Comparison of ENCODE assay signal across 18 mouse cellular contexts in genomic region chr15:88700759-88701158, GRCm38 (mm10). TPM values are rescaled to one million over a fixed set of nuclear protein-coding genes. Genes with fewer than 3 reads are reported as not detected.
DNase-seq lines count a peak whose midpoint lies in the region; ATAC-seq and TF ChIP-seq lines count a peak whose summit lies in the region.
"Had no signal": no experiment of that assay in that cellular context is flagged by ENCODE, and none has a peak within 500 bp of the region (broad histone marks: within the 10 kb centered on the region; RNA-seq: fewer than 3 reads in every experiment).

No protein-coding gene starts in this region.

- H3K27me3 ChIP-seq in forebrain, embryonic 12.5 days: no peaks in the 10 kb centered on the region
- H3K27me3 ChIP-seq in forebrain, embryonic 15.5 days: no peaks in the 10 kb centered on the region
- H3K27me3 ChIP-seq in neural tube, embryonic 15.5 days (replicated peaks): no peaks in the 10 kb centered on the region
- H3K27me3 ChIP-seq: intestine, embryonic 15.5 days; kidney, embryonic 15.5 days had no signal

- peaks cover 96% of the 10 kb centered on the region for H3K36me3 ChIP-seq in forebrain, embryonic 12.5 days (replicated peaks)
- peaks cover 79% of the 10 kb centered on the region for H3K36me3 ChIP-seq in forebrain, embryonic 15.5 days
- H3K36me3 ChIP-seq in neural tube, embryonic 15.5 days: peaks cover 79% of the 10 kb centered on the region

- H3K9ac ChIP-seq in forebrain, embryonic 12.5 days: no peak overlapping the region
- no peak overlapping the region for H3K9ac ChIP-seq in forebrain, embryonic 15.5 days (replicated peaks)
- H3K9ac ChIP-seq in neural tube, embryonic 15.5 days (replicated peaks): no peak overlapping the region
- H3K9ac ChIP-seq: intestine, embryonic 15.5 days; kidney, embryonic 15.5 days; liver, embryonic 14.5 days had no signal

- no peak overlapping the region for H3K4me3 ChIP-seq in forebrain, embryonic 12.5 days (replicated peaks)
- no peak overlapping the region for H3K4me3 ChIP-seq in forebrain, embryonic 15.5 days
- H3K4me3 ChIP-seq in layer of hippocampus, adult 2 months: no peak overlapping the region
- no peak overlapping the region for H3K4me3 ChIP-seq in neural tube, embryonic 15.5 days (replicated peaks)
- H3K4me3 ChIP-seq: heart, embryonic 10.5 days; intestine, embryonic 15.5 days; kidney, embryonic 15.5 days had no signal

- no peak for ATAC-seq in forebrain, embryonic 12.5 days (ENCODE audit: low FRiP score)
- no peak for ATAC-seq in forebrain, embryonic 15.5 days (replicated peaks)
- ATAC-seq in neural tube, embryonic 15.5 days (ENCODE audit: low FRiP score): peak; percentile 55; the same call in 1 of the 2 replicates
- no peak for ATAC-seq in megakaryocyte progenitor cell, adult 5-6 weeks (replicated peaks; ENCODE audit: poor library complexity)
- ATAC-seq: intestine, embryonic 15.5 days had no signal

- no peak for TF ChIP-seq CTCF in layer of hippocampus, adult 2 months (conservative IDR thresholded peaks at IDR 0.05)

- no peaks in the 10 kb centered on the region for H3K9me3 ChIP-seq in forebrain, embryonic 12.5 days
- no peaks in the 10 kb centered on the region for H3K9me3 ChIP-seq in forebrain, embryonic 15.5 days
- H3K9me3 ChIP-seq in neural tube, embryonic 15.5 days (replicated peaks): no peaks in the 10 kb centered on the region
- H3K9me3 ChIP-seq: heart, embryonic 10.5 days; intestine, embryonic 15.5 days; kidney, embryonic 15.5 days had no signal

- WGBS in forebrain, embryonic 12.5 days: 92% methylated on average over 18 of the region's 18 CpGs
- WGBS in forebrain, embryonic 15.5 days: 59% methylated on average over 18 of the region's 18 CpGs
- 83% methylated on average over 18 of the region's 18 CpGs for WGBS in neural tube, embryonic 15.5 days

- DNase-seq in layer of hippocampus, adult 2 months (ENCODE audit: low spot score in 2 of 2): no peak
- no peak for DNase-seq in layer of hippocampus, adult 18-20 months (ENCODE audit: low spot score in 2 of 2)
- DNase-seq in neural tube, embryonic 10.5 days (ENCODE audit: extremely low spot score, low spot score): no peak
- DNase-seq in urinary bladder, postnatal 25 days (ENCODE audit: low spot score): no peak
- DNase-seq: cerebellum, adult 8-10 months; gastrocnemius, postnatal 36 days; heart, postnatal 14 days; retina, postnatal 1 day; thymus, postnatal 14 days had no signal

- 0 out of 2 replicates have a peak overlapping the region, but pooled peaks have one; percentile 19 for H3K27ac ChIP-seq in forebrain, embryonic 12.5 days
- no peak overlapping the region for H3K27ac ChIP-seq in forebrain, embryonic 15.5 days (replicated peaks)
- H3K27ac ChIP-seq in layer of hippocampus, adult 2 months: 0 out of 2 replicates have a peak overlapping the region, but pooled peaks have one; percentile 49
- H3K27ac ChIP-seq in neural tube, embryonic 15.5 days (replicated peaks): no peak overlapping the region
- H3K27ac ChIP-seq: heart, embryonic 10.5 days; intestine, embryonic 15.5 days; kidney, embryonic 15.5 days; liver, embryonic 14.5 days; stomach, postnatal 0 days had no signal

- no peaks in the 10 kb centered on the region for H3K4me1 ChIP-seq in forebrain, embryonic 12.5 days
- peaks cover 4% of the 10 kb centered on the region; the same call in 1 of the 2 replicates for H3K4me1 ChIP-seq in forebrain, embryonic 15.5 days
- no peaks in the 10 kb centered on the region for H3K4me1 ChIP-seq in neural tube, embryonic 15.5 days
- H3K4me1 ChIP-seq: heart, embryonic 10.5 days; intestine, embryonic 15.5 days; kidney, embryonic 15.5 days had no signal

- no peak overlapping the region for H3K4me2 ChIP-seq in forebrain, embryonic 12.5 days
- no peak overlapping the region for H3K4me2 ChIP-seq in forebrain, embryonic 15.5 days (replicated peaks)
- no peak overlapping the region for H3K4me2 ChIP-seq in neural tube, embryonic 15.5 days
- H3K4me2 ChIP-seq: intestine, embryonic 15.5 days; kidney, embryonic 15.5 days had no signal

RNA-seq across cellular contexts. Expression of gene Brd1, which starts 33.3 kb away (rescaled TPM):
- polyA plus RNA-seq in forebrain, embryonic 12.5 days (2016; fragmentation: Nextera tagmentation; extraction: Ambion mirVana): 30.0 and 31.8 TPM in 2 replicates
- 27.2 and 29.3 TPM in 2 replicates for polyA plus RNA-seq in forebrain, embryonic 15.5 days (2015; fragmentation: Nextera tagmentation; extraction: Ambion mirVana)
- 10 to 100 TPM; 52.5 to 60.6 TPM for total RNA-seq in layer of hippocampus, adult 2 months (2021)
- total RNA-seq in layer of hippocampus, adult 18-20 months (2021): 10 to 100 TPM; 55.0 to 58.8 TPM
- 14.2 and 15.1 TPM in 2 replicates for polyA plus RNA-seq in neural tube, embryonic 15.5 days (2015; fragmentation: Nextera tagmentation; extraction: Ambion mirVana)
- total RNA-seq in megakaryocyte progenitor cell, adult 5-6 weeks (2015): 31.9 and 32.1 TPM in 2 replicates
- 49.4 and 52.8 TPM in 2 replicates for total RNA-seq in megakaryocyte progenitor cell, adult 5-6 weeks (2017)

RNA-seq across cellular contexts. Expression of gene Zbed4, which starts 50.7 kb away (rescaled TPM):
- polyA plus RNA-seq in forebrain, embryonic 12.5 days (2016; fragmentation: Nextera tagmentation; extraction: Ambion mirVana): 43.6 and 47.1 TPM in 2 replicates
- 22.0 and 23.0 TPM in 2 replicates for polyA plus RNA-seq in forebrain, embryonic 15.5 days (2015; fragmentation: Nextera tagmentation; extraction: Ambion mirVana)
- total RNA-seq in layer of hippocampus, adult 2 months (2021): 1 to 10 TPM; 9.1 to 9.4 TPM
- 10 to 100 TPM; 10.6 to 10.8 TPM for total RNA-seq in layer of hippocampus, adult 18-20 months (2021)
- 12.0 and 14.9 TPM in 2 replicates for polyA plus RNA-seq in neural tube, embryonic 15.5 days (2015; fragmentation: Nextera tagmentation; extraction: Ambion mirVana)
- 47.6 and 58.2 TPM in 2 replicates for total RNA-seq in megakaryocyte progenitor cell, adult 5-6 weeks (2015)
- 54.5 and 59.6 TPM in 2 replicates for total RNA-seq in megakaryocyte progenitor cell, adult 5-6 weeks (2017)

Comparison
In these comparisons a context has a peak if more than half of its experiments do, and no peak if none do; other contexts are left out.
1. H3K27ac ChIP-seq: peak in forebrain, embryonic 12.5 days (single experiment) and layer of hippocampus, adult 2 months (single experiment); none in forebrain, embryonic 15.5 days (single experiment) and neural tube, embryonic 15.5 days (single experiment).
2. RNA of gene Zbed4, which starts 50.7 kb away (total RNA-seq): 47.6 to 59.6 TPM in megakaryocyte progenitor cell, adult 5-6 weeks; 10.6 to 10.8 TPM in layer of hippocampus, adult 18-20 months and 9.1 to 9.4 TPM in layer of hippocampus, adult 2 months; every median in the first group is over 4 times any median in the second.